Mouse (Mus musculus) splenic B cell, adult 2 months (primary cell): ENCODE measurements around the gene Nrap.
"Not testable (repeated sequence)": the region's sequence is repeated elsewhere in the genome, so short reads cannot be mapped to it uniquely, and the experiment has no call there.

Experiments used
- DNase-seq: peaks from one replicate; pipeline ENCODE4 v3.0.0-alpha.2; 2011; ENCODE audit warnings: low read depth, low spot score
- H3K27me3 ChIP-seq: 2 replicates; pipeline ENCODE4 v1.6.1; 2012; ENCODE audit warnings: mild to moderate bottlenecking, low read length, moderate library complexity, mixed read lengths; ENCODE audit not compliant: control insufficient read depth, poor library complexity, insufficient read depth, severe bottlenecking
- H3K36me3 ChIP-seq: 2 replicates; pipeline ENCODE4 v1.6.1; 2012; ENCODE audit warnings: mild to moderate bottlenecking, low read length, moderate library complexity, mixed read lengths; ENCODE audit not compliant: control insufficient read depth, poor library complexity, insufficient read depth, severe bottlenecking

Nrap gene

DNA sequence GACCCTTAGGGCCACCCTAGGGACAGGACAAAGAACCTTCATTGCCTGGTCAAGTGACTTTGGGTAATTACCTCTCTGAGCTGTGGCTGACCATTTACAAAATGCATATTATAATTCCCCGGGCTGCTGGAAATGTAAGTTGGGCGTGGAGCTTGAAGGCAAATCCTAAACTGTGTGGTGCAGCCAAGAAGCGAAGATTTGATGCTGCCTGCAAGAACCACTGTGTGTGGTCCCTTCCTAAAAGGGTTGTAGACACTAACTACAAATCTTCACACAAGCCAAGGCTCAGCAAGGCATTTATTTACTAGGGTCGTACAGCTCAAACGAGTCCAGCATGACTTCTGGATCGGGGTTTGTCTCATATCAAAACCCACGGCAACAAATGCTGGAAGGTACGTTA lies 25.3 kb downstream of the Nrap start:
- no peak for DNase-seq
- Histone ChIP-seq H3K36me3 (no peaks in the 10 kb centered on the region), H3K27me3 (no peaks in the 10 kb centered on the region)

DNA sequence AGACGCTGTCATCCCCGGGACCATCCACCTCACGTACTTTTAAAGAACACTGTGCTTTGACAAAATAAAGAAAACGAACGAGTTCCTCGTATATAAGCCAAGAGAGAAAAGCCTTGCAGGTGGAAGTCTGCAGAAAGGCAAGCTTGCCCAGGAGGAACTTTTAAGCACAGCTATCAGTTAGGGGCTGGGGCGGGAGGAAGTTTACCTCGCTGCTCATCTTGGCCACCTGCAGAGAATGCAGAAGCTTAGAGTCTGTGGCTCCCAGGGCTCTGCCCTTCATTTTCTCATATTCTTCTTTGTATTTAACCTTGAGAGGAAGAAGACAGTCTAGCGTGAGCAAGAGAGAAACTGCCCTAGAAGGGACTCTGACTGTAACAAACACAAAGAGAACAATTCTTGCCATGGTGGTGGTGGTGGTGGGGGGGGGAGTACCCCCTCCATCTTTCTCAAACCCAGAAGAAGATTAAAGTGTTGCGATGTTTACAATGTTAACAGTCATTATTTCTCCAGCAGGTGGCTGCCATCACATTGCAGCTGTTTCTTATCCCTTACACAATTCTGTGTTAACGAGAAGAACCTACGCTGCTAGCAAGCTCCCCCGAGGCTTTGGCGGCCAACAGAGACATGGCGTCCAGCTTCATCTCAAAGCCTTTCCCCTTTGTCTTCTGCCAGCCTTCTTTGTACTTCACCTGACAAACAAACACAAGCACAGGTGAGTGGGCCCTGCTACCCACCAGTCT lies 25.9 kb downstream of the Nrap start:
- no peaks in the 10 kb centered on the region for H3K27me3 ChIP-seq
- no peak for DNase-seq
- H3K36me3 ChIP-seq: no peaks in the 10 kb centered on the region

DNA sequence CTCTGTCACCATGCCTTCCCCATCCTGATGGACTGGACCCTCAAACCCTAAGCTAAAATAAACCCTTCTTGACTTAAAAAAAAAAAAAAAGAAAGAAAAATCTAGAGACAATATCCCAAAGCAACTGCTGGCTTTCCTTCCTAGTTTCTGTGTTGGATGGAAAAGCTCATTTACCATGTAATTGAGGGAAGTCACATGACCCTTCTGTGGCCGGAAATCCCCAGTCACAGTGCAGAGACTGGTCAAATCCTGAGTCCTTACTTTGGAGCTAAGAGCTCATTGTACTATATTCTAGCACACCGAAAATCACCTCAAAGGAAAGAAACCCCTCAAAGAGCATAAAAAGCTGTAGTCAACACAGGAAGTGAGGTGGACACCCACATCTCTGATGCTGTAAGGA lies 30.9 kb downstream of the Nrap start:
- DNase-seq: no peak
- no peaks in the 10 kb centered on the region for H3K36me3 ChIP-seq

DNA sequence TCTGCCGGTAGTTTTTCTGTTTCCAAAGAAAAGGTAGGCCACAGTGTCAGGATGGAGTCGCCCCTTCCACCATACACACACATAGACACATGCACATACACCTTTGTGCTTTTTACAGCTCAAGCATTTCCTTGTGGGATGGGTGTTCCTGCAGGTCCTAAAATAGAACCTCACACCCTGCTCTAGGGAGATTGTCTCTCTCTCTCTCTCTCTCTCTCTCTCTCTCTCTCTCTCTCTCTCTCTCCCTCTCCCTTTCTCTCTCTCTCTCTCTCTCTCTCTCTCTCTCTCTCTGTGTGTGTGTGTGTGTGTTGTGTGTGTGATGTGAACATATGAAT lies 32.5 kb downstream of the Nrap start:
- not testable (repeated sequence) for H3K36me3 ChIP-seq, DNase-seq, H3K27me3 ChIP-seq

More for the DNA sequence above, 30.9 kb downstream of the Nrap start:
- H3K27me3 ChIP-seq: no peaks in the 10 kb centered on the region

DNA sequence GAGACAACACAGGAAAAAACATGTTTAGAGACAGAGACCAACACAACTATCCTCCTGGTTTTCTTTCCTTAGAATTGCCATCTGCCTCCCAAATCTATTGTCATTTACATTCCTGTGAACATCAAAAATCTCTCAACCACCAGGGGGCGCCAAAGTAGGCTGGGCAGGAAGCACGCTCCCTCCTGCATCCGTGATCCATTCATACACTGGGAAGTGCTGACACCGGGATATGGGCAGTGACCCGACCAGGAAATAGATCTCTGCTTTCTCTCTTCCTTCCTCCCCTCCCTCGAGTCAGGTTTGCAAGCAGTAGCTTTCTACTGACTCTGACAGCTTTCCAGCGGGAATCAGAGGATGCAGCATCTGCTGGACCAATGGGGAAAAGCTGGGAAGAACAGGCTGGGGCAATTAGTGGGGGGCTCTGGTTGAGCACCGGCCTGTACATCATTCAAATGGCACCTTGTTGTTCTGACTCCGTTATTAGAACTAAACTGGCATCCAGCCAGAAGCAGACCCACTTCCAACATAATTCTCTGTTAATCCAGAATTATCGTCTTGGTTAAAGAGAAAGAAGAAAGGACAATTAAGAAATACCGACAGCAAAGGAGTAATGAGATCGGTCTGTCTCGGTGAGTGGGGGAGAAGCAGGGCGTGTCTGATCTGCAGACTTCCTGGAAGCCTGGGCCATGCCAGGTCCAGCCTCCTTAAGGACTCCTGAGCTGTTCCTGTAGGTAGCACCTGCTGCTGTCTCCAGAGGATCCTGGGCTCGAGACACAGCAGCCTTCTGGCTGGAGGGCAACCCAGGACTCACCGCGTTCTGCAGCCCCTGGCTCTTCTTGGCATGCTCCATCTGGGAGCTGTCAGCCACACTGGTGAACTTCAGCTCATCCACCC lies 33.1 kb downstream of the Nrap start:
- peak; percentile 62 for DNase-seq
- H3K27me3 ChIP-seq: no peaks in the 10 kb centered on the region

DNA sequence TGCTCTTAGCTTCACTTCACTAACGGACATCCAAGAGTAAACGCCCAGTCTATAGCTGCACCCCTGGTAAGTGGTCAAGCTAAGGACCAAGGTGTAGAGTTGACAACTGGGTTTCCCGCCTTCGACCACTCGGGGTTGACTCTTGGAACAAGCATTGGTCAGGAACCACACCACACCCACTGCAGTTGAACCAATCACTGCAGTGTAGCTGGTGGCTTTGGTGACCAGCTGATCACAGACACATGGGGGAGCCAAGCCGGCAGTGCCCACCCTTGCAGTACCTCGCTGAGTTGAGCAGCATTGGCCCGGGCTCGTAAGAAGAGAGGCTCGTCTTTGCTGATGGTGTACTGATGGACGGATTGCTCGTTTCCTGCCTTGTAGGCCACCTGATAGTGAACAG lies 34.6 kb downstream of the Nrap start:
- DNase-seq: no peak
- H3K36me3 ChIP-seq: no peaks in the 10 kb centered on the region
- no peaks in the 10 kb centered on the region for H3K27me3 ChIP-seq

More for the DNA sequence above, 33.1 kb downstream of the Nrap start:
- H3K36me3 ChIP-seq: no peaks in the 10 kb centered on the region

DNA sequence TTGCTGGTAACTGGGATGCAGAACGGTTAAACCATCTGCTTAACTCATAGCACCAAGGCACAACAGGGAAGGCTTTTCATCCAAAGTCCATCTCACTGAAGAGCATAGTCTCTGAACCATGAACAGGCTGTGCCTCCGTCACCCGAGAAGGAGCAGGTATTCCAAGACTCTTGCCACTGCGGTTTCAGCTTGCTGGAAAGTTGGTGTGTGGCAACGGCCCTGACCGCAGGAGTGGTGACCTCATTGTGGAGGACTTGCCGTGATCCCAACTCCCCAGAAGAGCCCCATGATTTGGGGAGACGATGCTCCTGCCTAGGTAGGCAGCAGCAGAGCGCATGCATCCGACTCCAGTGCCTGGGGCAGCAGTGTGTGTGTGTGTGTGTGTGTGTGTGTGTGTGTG lies 36.1 kb downstream of the Nrap start:
- no peaks in the 10 kb centered on the region for H3K27me3 ChIP-seq
- no peaks in the 10 kb centered on the region for H3K36me3 ChIP-seq
- no peak for DNase-seq

DNA sequence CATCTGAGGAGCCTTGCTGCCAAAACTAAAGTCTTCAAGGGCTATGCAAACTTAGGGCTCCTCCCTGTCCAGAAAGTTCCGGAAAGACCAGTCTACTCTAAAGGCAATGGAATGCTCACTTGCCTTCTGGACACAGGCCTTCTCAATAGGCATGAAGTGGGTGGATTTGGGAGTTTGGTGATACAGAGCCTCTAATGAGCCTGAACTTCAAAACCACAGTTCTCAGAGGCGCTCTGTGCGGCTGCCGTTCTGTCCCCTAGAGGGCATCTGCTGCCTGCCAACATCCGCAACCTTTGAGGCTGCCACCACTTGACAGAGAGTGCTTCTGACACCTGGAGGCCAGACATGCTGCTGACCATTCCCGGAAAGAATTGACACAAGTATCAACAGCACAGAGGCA lies 40.5 kb downstream of the Nrap start:
- Histone ChIP-seq H3K27me3 (no peaks in the 10 kb centered on the region), H3K36me3 (no peaks in the 10 kb centered on the region)
- peak; percentile 15 for DNase-seq

DNA sequence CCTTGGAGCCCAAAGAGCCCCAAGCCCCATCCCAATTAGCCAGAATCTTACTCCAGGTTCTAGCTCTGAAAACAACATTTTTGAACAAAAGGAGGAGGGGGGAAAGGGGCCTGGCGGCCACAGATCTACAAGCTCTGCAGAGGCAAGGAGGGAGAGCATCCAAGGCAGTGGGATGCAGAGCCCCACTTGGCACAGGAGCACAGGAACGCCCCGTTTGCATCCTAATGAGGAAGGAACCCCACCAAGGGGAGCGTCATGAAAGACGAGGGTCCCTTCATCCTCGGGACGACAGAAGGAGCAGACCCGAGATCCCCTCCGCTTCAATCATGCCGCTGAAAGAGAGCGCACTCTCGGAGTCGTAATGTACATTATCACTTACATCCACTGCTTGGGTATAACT lies 43.1 kb downstream of the Nrap start:
- H3K36me3 ChIP-seq: no peaks in the 10 kb centered on the region
- H3K27me3 ChIP-seq: no peaks in the 10 kb centered on the region
- DNase-seq: no peak

DNA sequence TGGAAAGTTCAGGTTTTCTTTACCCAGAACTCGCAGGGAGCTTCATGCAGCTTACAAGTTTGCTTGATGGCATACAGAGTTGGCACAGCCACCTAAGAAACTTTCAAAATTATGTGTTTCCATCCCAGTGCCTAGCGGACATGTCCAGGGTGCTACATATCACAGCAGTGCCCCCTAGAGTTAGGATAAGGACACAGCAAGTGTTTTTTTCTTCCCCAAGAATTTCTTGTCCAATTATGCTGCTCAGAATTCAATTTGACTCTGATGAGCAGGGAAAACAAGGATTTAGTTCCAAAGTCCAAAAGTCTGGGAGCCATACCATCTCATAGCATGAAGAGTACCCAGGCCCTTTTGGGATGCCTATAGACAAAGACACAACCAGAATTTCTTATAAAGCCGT lies 43.8 kb downstream of the Nrap start:
- H3K36me3 ChIP-seq: no peaks in the 10 kb centered on the region
- DNase-seq: peak; percentile 10
- H3K27me3 ChIP-seq: no peaks in the 10 kb centered on the region

DNA sequence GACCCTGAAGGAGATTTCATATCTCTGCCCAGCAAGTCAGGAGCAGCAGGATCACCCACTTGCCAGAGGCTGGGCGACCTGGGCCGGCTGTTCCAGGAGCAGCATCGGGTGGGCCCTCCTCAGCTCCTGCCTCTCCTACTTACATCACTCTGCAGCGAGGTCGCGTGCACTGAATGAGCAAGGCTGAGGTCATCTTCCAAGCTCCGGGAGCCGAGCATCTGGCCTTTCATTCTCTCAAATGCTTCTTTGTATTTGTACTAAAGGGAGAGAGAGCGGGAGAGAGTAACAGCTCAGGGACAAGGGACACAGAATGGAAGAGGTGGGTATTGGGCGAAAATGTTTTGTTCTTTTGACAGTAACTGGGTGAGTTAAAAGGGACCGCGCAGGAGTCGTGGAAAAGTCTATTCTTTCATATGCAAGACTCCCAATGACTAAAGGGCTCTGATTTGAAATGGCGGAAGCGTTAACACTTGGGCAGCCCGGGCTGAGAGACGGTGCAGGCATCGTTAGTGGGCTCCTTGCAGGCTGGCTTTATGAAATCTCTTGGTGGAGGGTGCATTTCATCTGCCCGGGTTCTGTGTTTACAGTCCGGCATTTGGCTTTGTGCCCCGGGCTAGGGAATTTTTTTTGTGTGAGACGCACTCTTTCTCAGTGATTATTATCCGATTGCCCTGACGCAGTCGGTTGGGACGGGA lies 45.8 kb downstream of the Nrap start:
- H3K27me3 ChIP-seq: no peaks in the 10 kb centered on the region
- no peak for DNase-seq
- H3K36me3 ChIP-seq: no peaks in the 10 kb centered on the region

DNA sequence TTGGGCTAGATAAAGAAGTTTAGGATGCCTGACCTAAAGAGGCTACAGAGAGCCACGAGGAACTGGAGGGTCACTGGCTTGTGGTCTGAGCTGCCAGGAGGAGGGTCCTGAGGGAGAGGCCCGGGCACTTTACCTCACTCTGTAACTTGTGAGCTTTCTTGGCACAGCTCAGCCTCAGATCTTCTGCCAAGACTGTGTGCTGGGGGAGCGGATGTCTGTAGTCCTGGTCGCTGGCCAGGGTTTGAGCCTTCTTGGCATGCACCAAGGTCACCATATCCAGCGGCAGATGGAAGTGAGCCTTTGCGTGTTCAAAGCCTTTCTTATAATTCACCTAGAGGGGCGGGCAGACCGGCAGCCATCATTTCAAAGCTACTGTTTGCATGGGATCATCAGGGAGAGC lies 47.8 kb downstream of the Nrap start:
- no peaks in the 10 kb centered on the region for H3K27me3 ChIP-seq
- no peak for DNase-seq

DNA sequence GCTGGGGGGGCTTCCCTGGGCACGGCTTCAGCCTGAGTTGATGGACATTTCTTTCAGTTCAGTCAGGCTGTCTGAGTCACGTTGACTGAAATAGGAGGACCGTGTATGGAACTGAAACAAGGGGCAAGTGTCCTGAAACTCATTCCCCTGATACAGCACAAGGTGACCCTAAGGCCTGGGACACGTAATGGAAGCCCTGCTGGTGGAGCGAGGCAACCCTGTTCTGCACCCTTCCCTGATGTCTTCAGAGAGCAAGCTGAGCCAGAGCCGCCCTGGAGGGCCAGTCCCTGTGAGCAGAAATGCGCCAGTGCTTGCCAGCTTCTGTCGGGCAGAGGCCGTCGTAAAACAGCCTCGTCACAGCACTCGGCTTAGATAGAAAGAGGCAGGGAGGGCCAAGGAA lies 53.0 kb downstream of the Nrap start:
- Histone ChIP-seq H3K36me3 (no peaks in the 10 kb centered on the region), H3K27me3 (no peaks in the 10 kb centered on the region)
- DNase-seq: no peak

More for the DNA sequence above, 47.8 kb downstream of the Nrap start:
- no peaks in the 10 kb centered on the region for H3K36me3 ChIP-seq

DNA sequence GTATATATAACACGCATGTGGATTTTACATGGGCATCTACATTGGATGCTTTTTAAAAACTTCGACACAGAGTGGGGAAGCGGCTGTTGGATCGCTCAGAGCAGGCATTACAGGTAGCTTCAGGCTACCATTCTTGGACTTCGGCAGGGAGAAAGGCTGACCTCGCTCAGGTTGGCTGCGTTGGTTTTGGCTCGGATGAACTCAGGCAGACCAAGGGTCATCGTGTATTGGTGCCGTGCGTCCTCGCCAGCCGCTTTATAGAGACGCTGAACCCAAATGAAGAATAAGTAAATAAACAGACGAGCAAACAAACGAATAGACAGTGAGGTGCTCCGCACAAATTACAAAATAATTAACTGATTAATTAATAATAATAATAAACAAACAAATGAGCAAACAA lies 53.5 kb downstream of the Nrap start:
- H3K36me3 ChIP-seq: no peaks in the 10 kb centered on the region
- DNase-seq: no peak

DNA sequence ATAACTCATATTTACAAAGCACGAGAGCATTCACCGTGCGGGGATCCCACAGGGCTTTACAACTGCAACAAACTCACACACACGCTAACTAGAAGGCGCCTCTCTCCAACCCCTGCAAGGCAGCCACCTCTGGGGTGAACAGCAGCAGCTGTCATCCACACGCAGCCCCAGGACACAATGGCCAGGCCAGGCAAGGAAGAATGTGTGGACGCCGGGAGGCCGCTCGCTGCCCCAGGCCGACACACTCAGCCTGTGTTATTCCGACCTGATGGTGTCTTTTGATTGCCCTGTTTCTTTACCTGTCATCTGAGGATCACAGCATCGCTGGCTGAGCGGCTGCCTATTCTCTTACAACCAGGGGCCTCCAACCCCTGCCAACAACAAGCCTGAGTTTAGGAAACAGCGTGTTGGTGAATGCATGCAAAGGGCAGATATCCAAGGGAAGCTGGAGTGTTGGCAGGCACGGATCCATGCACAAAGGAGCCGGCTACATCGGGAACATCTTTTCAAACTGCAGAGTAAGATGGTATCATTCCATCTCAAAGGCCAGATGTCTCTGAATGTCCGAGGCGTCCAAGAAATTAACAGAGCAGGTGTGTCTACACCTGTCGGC lies 63.5 kb downstream of the Nrap start:
- no peaks in the 10 kb centered on the region for H3K36me3 ChIP-seq
- H3K27me3 ChIP-seq: no peaks in the 10 kb centered on the region
- DNase-seq: no peak

More for the DNA sequence above, 53.5 kb downstream of the Nrap start:
- no peaks in the 10 kb centered on the region for H3K27me3 ChIP-seq
